Mouse (Mus musculus) small intestine, adult 2 months (tissue): ENCODE results near the gene Ccdc28a.

ENCODE experiments used
- CTCF ChIP-seq: fragments of 200-500 bp; IDR thresholded peaks from 2 replicates; pipeline ENCODE4 v1.5.1; 2012; ENCODE audit warnings: low read depth, mild to moderate bottlenecking, control low read depth, inconsistent platforms, low read length, moderate library complexity, mixed read lengths; ENCODE audit not compliant: insufficient replicate concordance, insufficient read length; ENCODE audit errors: extremely low read depth
- POLR2A ChIP-seq: fragments of 200-500 bp; IDR thresholded peaks from 2 replicates; pipeline ENCODE4 v1.6.1; 2012; ENCODE audit warnings: low read depth, mild to moderate bottlenecking, control low read depth, inconsistent platforms, low read length, moderate library complexity

DNA sequence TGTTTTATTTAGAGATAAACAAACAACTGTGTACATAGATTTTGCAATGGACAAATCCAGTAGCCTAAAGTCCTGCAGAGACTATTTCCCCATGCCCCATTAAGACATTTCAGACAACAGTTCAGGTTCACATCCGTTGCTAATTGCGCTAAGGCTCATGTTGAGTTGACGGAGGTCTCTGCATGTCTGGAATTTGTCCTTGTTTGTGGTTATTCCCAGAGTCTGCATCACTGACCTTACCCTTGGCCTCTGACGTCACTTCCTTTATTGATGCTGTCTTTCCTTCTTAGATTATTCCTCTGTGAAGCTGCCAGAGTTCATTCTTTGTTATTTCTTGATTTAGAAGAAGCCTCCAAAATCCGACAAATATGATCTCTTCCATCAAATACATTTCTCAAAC lies 49.2 kb upstream of the Ccdc28a start:
- no peak for TF ChIP-seq CTCF
- no peak for TF ChIP-seq POLR2A
